Mouse (Mus musculus) kidney, embryonic 16.5 days (tissue): ENCODE data around the gene Gpn2. TPM values are rescaled to one million over a fixed set of nuclear protein-coding genes. Genes with fewer than 3 reads are reported as not detected.

Experiments used
- ATAC-seq: fragments of 200-750 bp; cut with Nextera tagmentation; 2 replicates; pipeline ENCODE4 v1.8.0; 2017; ENCODE audit warnings: moderate TSS enrichment; ENCODE audit not compliant: low FRiP score, low TSS enrichment
- H3K27ac ChIP-seq: fragments of 300-500 bp; sonication (generic); 2 replicates; pipeline ENCODE4 v1.5.1; 2014; ENCODE audit warnings: low read length
- H3K27me3 ChIP-seq: fragments of 300-500 bp; sonication (generic); 2 replicates; pipeline ENCODE4 v1.6.1; 2014; ENCODE audit warnings: low read length, control low read depth, mixed read lengths; ENCODE audit not compliant: insufficient read depth
- H3K36me3 ChIP-seq: fragments of 300-500 bp; sonication (generic); 2 replicates; pipeline ENCODE4 v1.6.1; 2014; ENCODE audit warnings: low read length, control low read depth, mixed read lengths; ENCODE audit not compliant: insufficient read depth
- H3K4me1 ChIP-seq: fragments of 300-500 bp; sonication (generic); 2 replicates; pipeline ENCODE4 v1.6.1; 2014; ENCODE audit warnings: low read length, control low read depth, mixed read lengths; ENCODE audit not compliant: insufficient read depth
- H3K4me2 ChIP-seq: fragments of 300-500 bp; sonication (generic); replicated peaks from 2 replicates; pipeline ENCODE4 v1.6.1; 2014; ENCODE audit warnings: low read depth, low read length
- H3K4me3 ChIP-seq: fragments of 300-500 bp; sonication (generic); 2 replicates; pipeline ENCODE4 v1.5.1; 2014; ENCODE audit warnings: mild to moderate bottlenecking, low read length
- H3K9ac ChIP-seq: fragments of 300-500 bp; sonication (generic); replicated peaks from 2 replicates; pipeline ENCODE4 v1.6.1; 2014; ENCODE audit warnings: low read length
- H3K9me3 ChIP-seq: fragments of 300-500 bp; sonication (generic); 2 replicates; pipeline ENCODE4 v1.6.1; 2016; ENCODE audit warnings: low read length, control low read depth
- WGBS: fragments of 180-500 bp; shearing (Covaris S2); extraction: QIAGEN DNeasy Blood & Tissue Kit; methylation state at CpG from one replicate; pipeline ENCODE4 v1.1.7; 2014; 5-methylcytosine and 5-hydroxymethylcytosine counted together
- polyA plus RNA-seq: library from polyadenylated mRNA; unstranded; fragments of >200 nt; fragmentation: Nextera tagmentation; extraction: Ambion mirVana; gene quantifications from 2 replicates; pipeline ENCODE4 v1.2.1, GENCODE M21; 2015

Gpn2 gene
- 20.9 and 21.0 TPM in 2 replicates for polyA plus RNA-seq

GRCm38 (mm10) chr4:133584059-133584951, at the start of gene Gpn2:
Gene Gpn2, plus strand, starts transcription at chr4:133584362.
- 1% methylated on average over 64 of the region's 65 CpGs for WGBS
- Histone ChIP-seq H3K9ac (peak within 1 kb of the TSS; percentile 76), H3K4me2 (peak within 1 kb of the TSS; percentile 99), H3K4me3 (peak within 1 kb of the TSS; percentile 99), H3K9me3 (no peaks in the 10 kb centered on the region), H3K36me3 (peaks cover 45% of the 10 kb centered on the region), H3K4me1 (peaks cover 12% of the 10 kb centered on the region), H3K27ac (peak within 1 kb of the TSS; percentile 69), H3K27me3 (no peaks in the 10 kb centered on the region)
- peak; percentile 91 for ATAC-seq

GRCm38 (mm10) chr4:133536081-133536480, 48.1 kb upstream of the Gpn2 start:
- no peak for ATAC-seq
- no peaks in the 10 kb centered on the region for H3K27me3 ChIP-seq
- 85% methylated on average over 3 of the region's 3 CpGs for WGBS
- no peak overlapping the region for H3K4me2 ChIP-seq
- no peak overlapping the region for H3K27ac ChIP-seq
- H3K36me3 ChIP-seq: peaks cover 77% of the 10 kb centered on the region
- H3K9ac ChIP-seq: no peak overlapping the region
- H3K9me3 ChIP-seq: no peaks in the 10 kb centered on the region
- no peak overlapping the region for H3K4me3 ChIP-seq
- H3K4me1 ChIP-seq: no peaks in the 10 kb centered on the region

GRCm38 (mm10) chr4:133536652-133537051, 47.5 kb upstream of the Gpn2 start:
- ATAC-seq: no peak
- Histone ChIP-seq H3K9me3 (no peaks in the 10 kb centered on the region), H3K27ac (no peak overlapping the region), H3K4me2 (no peak overlapping the region), H3K4me3 (no peak overlapping the region), H3K27me3 (no peaks in the 10 kb centered on the region), H3K4me1 (no peaks in the 10 kb centered on the region), H3K36me3 (peaks cover 76% of the 10 kb centered on the region), H3K9ac (no peak overlapping the region)
- WGBS: 84% methylated on average over 5 of the region's 5 CpGs

GRCm38 (mm10) chr4:133545272-133546231, 38.6 kb upstream of the Gpn2 start, which contains the start of gene Nudc:
Gene Nudc, minus strand, starts transcription at chr4:133545996.
- Histone ChIP-seq H3K4me1 (peaks cover 16% of the 10 kb centered on the region), H3K4me3 (peak within 1 kb of the TSS; percentile 96), H3K9me3 (no peaks in the 10 kb centered on the region), H3K36me3 (peaks cover 15% of the 10 kb centered on the region), H3K27ac (peak within 1 kb of the TSS; percentile 50), H3K9ac (peak within 1 kb of the TSS; percentile 92), H3K27me3 (no peaks in the 10 kb centered on the region), H3K4me2 (peak within 1 kb of the TSS; percentile 89)
- WGBS: under 1% methylated on average over 73 of the region's 77 CpGs
- ATAC-seq: peak; percentile 99

GRCm38 (mm10) chr4:133552029-133552428, 32.1 kb upstream of the Gpn2 start:
- H3K4me2 ChIP-seq: no peak overlapping the region
- WGBS: 100% methylated on average over 1 of the region's 1 CpGs
- no peak overlapping the region for H3K9ac ChIP-seq
- H3K27ac ChIP-seq: no peak overlapping the region
- H3K27me3 ChIP-seq: 0 out of 2 replicates have a peak, but pooled peaks cover 3% of the 10 kb centered on the region
- ATAC-seq: no peak
- H3K9me3 ChIP-seq: no peaks in the 10 kb centered on the region
- no peaks in the 10 kb centered on the region for H3K36me3 ChIP-seq
- H3K4me3 ChIP-seq: no peak overlapping the region
- no peaks in the 10 kb centered on the region for H3K4me1 ChIP-seq

GRCm38 (mm10) chr4:133552768-133553447, 31.3 kb upstream of the Gpn2 start, which contains the start of gene Nr0b2:
Gene Nr0b2, plus strand, starts transcription at chr4:133553376.
- no peaks in the 10 kb centered on the region for H3K4me1 ChIP-seq
- H3K27me3 ChIP-seq: 0 out of 2 replicates have a peak, but pooled peaks cover 3% of the 10 kb centered on the region
- WGBS: 66% methylated on average over 10 of the region's 10 CpGs
- H3K27ac ChIP-seq: no peak within 1 kb of the TSS
- H3K4me3 ChIP-seq: no peak within 1 kb of the TSS
- H3K9me3 ChIP-seq: no peaks in the 10 kb centered on the region
- no peaks in the 10 kb centered on the region for H3K36me3 ChIP-seq
- no peak within 1 kb of the TSS for H3K4me2 ChIP-seq
- no peak within 1 kb of the TSS for H3K9ac ChIP-seq
- ATAC-seq: no peak

GRCm38 (mm10) chr4:133553448-133554330, 30.5 kb upstream of the Gpn2 start:
- no peaks in the 10 kb centered on the region for H3K36me3 ChIP-seq
- H3K9ac ChIP-seq: no peak overlapping the region
- WGBS: 73% methylated on average over 19 of the region's 19 CpGs
- no peaks in the 10 kb centered on the region for H3K9me3 ChIP-seq
- H3K27ac ChIP-seq: no peak overlapping the region
- H3K4me1 ChIP-seq: no peaks in the 10 kb centered on the region
- ATAC-seq: no peak
- H3K27me3 ChIP-seq: 0 out of 2 replicates have a peak, but pooled peaks cover 3% of the 10 kb centered on the region
- no peak overlapping the region for H3K4me2 ChIP-seq
- no peak overlapping the region for H3K4me3 ChIP-seq

- no peaks in the 10 kb centered on the region for H3K4me1 ChIP-seq
- no peak overlapping the region for H3K4me3 ChIP-seq
- no peak overlapping the region for H3K9ac ChIP-seq
- ATAC-seq: peak; percentile 72; the same call in 1 of the 2 replicates
- no peaks in the 10 kb centered on the region for H3K36me3 ChIP-seq
- WGBS: 33% methylated on average over 10 of the region's 10 CpGs
- peak overlapping the region; percentile 32 for H3K4me2 ChIP-seq
- no peaks in the 10 kb centered on the region for H3K27me3 ChIP-seq
- H3K9me3 ChIP-seq: no peaks in the 10 kb centered on the region
- H3K27ac ChIP-seq: no peak overlapping the region
These were observed 27.0 kb upstream of the Gpn2 start for GRCm38 (mm10) chr4:133557041-133557717.
